In the genomic region with DNA sequence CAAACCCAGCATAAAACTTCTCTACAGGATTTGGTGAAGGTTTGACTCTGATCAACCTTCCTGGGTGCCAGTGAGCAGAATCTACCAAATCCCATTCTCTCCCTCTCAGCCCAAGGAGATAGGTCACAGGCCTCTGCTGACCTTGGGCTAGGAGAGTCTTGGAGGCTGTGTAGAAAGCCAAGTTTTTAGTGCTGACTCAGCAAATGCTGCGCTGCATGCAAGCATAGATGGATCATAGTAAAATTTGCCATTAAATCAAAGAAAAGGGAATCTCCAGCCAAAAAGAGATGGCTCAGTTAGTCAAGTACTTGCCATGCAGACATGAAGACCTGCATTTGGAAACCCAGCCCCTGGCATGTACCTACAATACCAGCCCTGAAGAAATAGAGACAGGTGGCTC, we compare ENCODE assay signal across 27 mouse cellular contexts.
"Had no signal": no experiment of that assay in that cellular context is flagged by ENCODE, and none has a peak within 500 bp of the region (broad histone marks: within the 10 kb centered on the region; RNA-seq: fewer than 3 reads in every experiment).

No protein-coding gene starts in this region.

- H3K27ac ChIP-seq: gastrocnemius, adult 2 months; heart, adult 2 months; hindbrain, embryonic 10.5 days; hindbrain, embryonic 12.5 days; hindbrain, embryonic 14.5 days; kidney, embryonic 15.5 days; kidney, postnatal 0 days; limb, embryonic 13.5 days; limb, embryonic 15.5 days; liver, embryonic 12.5 days; liver, embryonic 14.5 days had no signal

- H3K36me3 ChIP-seq: heart, embryonic 12.5 days; hindbrain, embryonic 10.5 days; hindbrain, embryonic 12.5 days; kidney, embryonic 15.5 days; limb, embryonic 13.5 days; limb, embryonic 15.5 days; liver, embryonic 12.5 days had no signal

- H3K9me3 ChIP-seq: heart, embryonic 12.5 days; hindbrain, embryonic 10.5 days; hindbrain, embryonic 12.5 days; kidney, embryonic 15.5 days; limb, embryonic 13.5 days; limb, embryonic 15.5 days; liver, embryonic 12.5 days had no signal

- H3K9ac ChIP-seq: heart, embryonic 12.5 days; hindbrain, embryonic 12.5 days; hindbrain, embryonic 14.5 days; kidney, embryonic 15.5 days; limb, embryonic 13.5 days; limb, embryonic 15.5 days; liver, embryonic 12.5 days; liver, embryonic 14.5 days had no signal

- H3K27me3 ChIP-seq: heart, embryonic 12.5 days; hindbrain, embryonic 12.5 days; kidney, embryonic 15.5 days; limb, embryonic 13.5 days; limb, embryonic 15.5 days; liver, embryonic 12.5 days had no signal

- H3K4me1 ChIP-seq: heart, embryonic 12.5 days; hindbrain, embryonic 12.5 days; kidney, embryonic 15.5 days; limb, embryonic 13.5 days; limb, embryonic 15.5 days had no signal

- ATAC-seq: hindbrain, embryonic 16.5 days; inflammation-experienced regulatory T-cells, adult 6 months; intestine, embryonic 16.5 days; liver, embryonic 12.5 days had no signal

- H3K4me3 ChIP-seq: gastrocnemius, adult 2 months; heart, adult 2 months; heart, embryonic 12.5 days; hindbrain, embryonic 10.5 days; hindbrain, embryonic 12.5 days; kidney, embryonic 15.5 days; limb, embryonic 13.5 days; limb, embryonic 15.5 days; liver, embryonic 12.5 days had no signal

- H3K4me2 ChIP-seq: heart, embryonic 12.5 days; hindbrain, embryonic 12.5 days; hindbrain, embryonic 14.5 days; kidney, embryonic 15.5 days; limb, embryonic 13.5 days; limb, embryonic 15.5 days; liver, embryonic 12.5 days had no signal

- DNase-seq: gastrocnemius, adult 2 months; gastrocnemius, postnatal 10 days; gastrocnemius, postnatal 25 days; heart, adult 2 months; heart, postnatal 10 days; heart, postnatal 4 days; kidney, adult 11 months; kidney, adult 2 months; kidney, adult 9 months; kidney, postnatal 14 days; kidney, postnatal 36 days; layer of hippocampus, adult 9-11 months; layer of hippocampus, postnatal 36 days; left cerebral cortex, postnatal 4 days had no signal
